Mouse (Mus musculus) hindbrain, postnatal 0 days (tissue): ENCODE measurements around the gene Zdhhc14. TPM values are rescaled to one million over a fixed set of nuclear protein-coding genes. Genes with fewer than 3 reads are reported as not detected.

Experiments used
- ATAC-seq: fragments of 200-750 bp; cut with Nextera tagmentation; 2 replicates; pipeline ENCODE4 v1.8.0; 2017; ENCODE audit warnings: mild to moderate bottlenecking, moderate TSS enrichment, moderate library complexity
- DNase-seq: peaks from one replicate; pipeline ENCODE4 v3.0.0-alpha.2; 2015; ENCODE audit warnings: low spot score
- H3K27ac ChIP-seq: fragments of 300-500 bp; sonication (generic); 2 replicates; pipeline ENCODE4 v1.5.1; 2014; ENCODE audit warnings: mild to moderate bottlenecking
- H3K27me3 ChIP-seq: fragments of 300-500 bp; sonication (generic); 2 replicates; pipeline ENCODE4 v1.6.1; 2014; ENCODE audit warnings: low read length, mixed read lengths; ENCODE audit not compliant: insufficient read depth
- H3K36me3 ChIP-seq: fragments of 300-500 bp; sonication (generic); 2 replicates; pipeline ENCODE4 v1.6.1; 2014; ENCODE audit warnings: low read length, mixed read lengths; ENCODE audit not compliant: insufficient read depth
- H3K4me1 ChIP-seq: fragments of 300-500 bp; sonication (generic); 2 replicates; pipeline ENCODE4 v1.6.1; 2014; ENCODE audit warnings: antibody characterized with exemption, low read length, mixed read lengths; ENCODE audit not compliant: insufficient read depth
- H3K4me2 ChIP-seq: fragments of 300-500 bp; sonication (generic); 2 replicates; pipeline ENCODE4 v1.6.1; 2014; ENCODE audit warnings: low read depth, mild to moderate bottlenecking, low read length, moderate library complexity, mixed read lengths
- H3K4me3 ChIP-seq: fragments of 300-500 bp; sonication (generic); 2 replicates; pipeline ENCODE4 v1.5.1; 2014; ENCODE audit warnings: low read length
- H3K9ac ChIP-seq: fragments of 300-500 bp; sonication (generic); replicated peaks from 2 replicates; pipeline ENCODE4 v1.6.1; 2014; ENCODE audit warnings: mild to moderate bottlenecking, low read length, moderate library complexity, mixed read lengths
- H3K9me3 ChIP-seq: fragments of 300-500 bp; sonication (generic); 2 replicates; pipeline ENCODE4 v1.6.1; 2016; ENCODE audit warnings: low read length, mixed read lengths
- CTCF ChIP-seq: IDR thresholded peaks from 2 replicates; pipeline ENCODE4 v1.5.1; 2016; ENCODE audit warnings: antibody characterized with exemption, control low read depth, low read depth
- WGBS: fragments of 180-500 bp; shearing (Covaris S2); extraction: QIAGEN DNeasy Blood & Tissue Kit; methylation state at CpG from one replicate; pipeline ENCODE4 v1.1.7; 2014; 5-methylcytosine and 5-hydroxymethylcytosine counted together
- polyA plus RNA-seq: library from polyadenylated mRNA; unstranded; fragments of >200 nt; fragmentation: Nextera tagmentation; extraction: Ambion mirVana; gene quantifications from 2 replicates; pipeline ENCODE4 v1.2.1, GENCODE M21; 2015
- total RNA-seq: library from RNA; depleted of rRNA; stranded (reverse); fragments of >200 nt; gene quantifications from 2 replicates; pipeline ENCODE4 v1.2.3, GENCODE M21; 2014

The Zdhhc14 gene
- total and polyA plus RNA-seq, 2 experiments from 2014 or later, result 9.7 to 20.5 TPM

DNA sequence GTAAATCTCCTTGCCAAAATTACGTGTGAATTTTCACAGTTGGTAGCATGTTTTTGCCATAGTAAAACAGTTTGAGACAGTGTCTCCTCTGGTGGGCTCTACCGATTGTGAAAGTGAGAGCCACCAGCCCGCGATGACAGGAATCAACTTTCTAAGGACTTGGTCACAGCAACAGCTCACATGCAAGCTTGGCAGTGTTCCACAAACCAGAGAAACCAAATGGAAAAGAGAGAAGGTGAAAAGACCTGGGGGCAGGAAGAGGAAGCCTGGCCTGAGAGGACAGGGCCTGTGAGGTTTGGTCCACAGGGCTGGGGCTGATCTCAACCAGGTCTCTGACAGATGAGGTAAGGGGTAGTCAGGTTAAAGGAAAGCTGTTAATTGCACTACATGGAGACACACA, 195.5 kb downstream of the Zdhhc14 start:
- no peaks in the 10 kb centered on the region for H3K27me3 ChIP-seq
- WGBS, result 85% methylated on average over 4 of the region's 4 CpGs
- no peak overlapping the region for H3K9ac ChIP-seq
- TF ChIP-seq CTCF, result no peak
- H3K9me3 ChIP-seq, result no peaks in the 10 kb centered on the region
- no peak for DNase-seq
- no peak overlapping the region for H3K4me2 ChIP-seq
- H3K4me1 ChIP-seq, result no peaks in the 10 kb centered on the region
- no peak overlapping the region for H3K27ac ChIP-seq
- H3K36me3 ChIP-seq, result no peaks in the 10 kb centered on the region
- ATAC-seq, result no peak
- H3K4me3 ChIP-seq, result no peak overlapping the region

DNA sequence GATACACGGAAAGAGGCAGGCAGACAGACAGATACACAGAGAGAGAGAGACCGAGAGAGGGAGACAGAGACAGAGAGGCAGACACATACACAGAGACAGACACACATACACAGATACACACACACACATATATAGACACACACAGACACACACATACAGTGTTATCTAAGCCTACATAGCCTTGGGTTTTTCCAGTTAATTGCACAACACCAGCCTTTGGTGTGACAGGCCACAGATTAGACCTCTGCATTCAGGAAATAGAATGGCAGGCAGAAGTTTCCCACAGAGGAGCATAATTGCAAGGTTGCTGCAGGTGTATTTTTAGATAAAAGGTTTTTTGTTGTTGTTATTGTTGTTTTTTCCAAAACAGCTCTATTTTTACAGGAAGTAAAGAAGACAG, 195.9 kb downstream of the Zdhhc14 start:
- Histone ChIP-seq H3K4me1 (no peaks in the 10 kb centered on the region), H3K4me2 (no peak overlapping the region), H3K9me3 (no peaks in the 10 kb centered on the region), H3K36me3 (no peaks in the 10 kb centered on the region), H3K27me3 (no peaks in the 10 kb centered on the region), H3K4me3 (no peak overlapping the region), H3K27ac (no peak overlapping the region), H3K9ac (no peak overlapping the region)
- DNase-seq (no peak), ATAC-seq (no peak)
- TF ChIP-seq CTCF, result no peak
- 86% methylated on average over 2 of the region's 2 CpGs for WGBS

GRCm38 (mm10) chr17:5688669-5689068, 196.3 kb downstream of the Zdhhc14 start:
- H3K4me3 ChIP-seq, result no peak overlapping the region
- TF ChIP-seq CTCF, result no peak

DNA sequence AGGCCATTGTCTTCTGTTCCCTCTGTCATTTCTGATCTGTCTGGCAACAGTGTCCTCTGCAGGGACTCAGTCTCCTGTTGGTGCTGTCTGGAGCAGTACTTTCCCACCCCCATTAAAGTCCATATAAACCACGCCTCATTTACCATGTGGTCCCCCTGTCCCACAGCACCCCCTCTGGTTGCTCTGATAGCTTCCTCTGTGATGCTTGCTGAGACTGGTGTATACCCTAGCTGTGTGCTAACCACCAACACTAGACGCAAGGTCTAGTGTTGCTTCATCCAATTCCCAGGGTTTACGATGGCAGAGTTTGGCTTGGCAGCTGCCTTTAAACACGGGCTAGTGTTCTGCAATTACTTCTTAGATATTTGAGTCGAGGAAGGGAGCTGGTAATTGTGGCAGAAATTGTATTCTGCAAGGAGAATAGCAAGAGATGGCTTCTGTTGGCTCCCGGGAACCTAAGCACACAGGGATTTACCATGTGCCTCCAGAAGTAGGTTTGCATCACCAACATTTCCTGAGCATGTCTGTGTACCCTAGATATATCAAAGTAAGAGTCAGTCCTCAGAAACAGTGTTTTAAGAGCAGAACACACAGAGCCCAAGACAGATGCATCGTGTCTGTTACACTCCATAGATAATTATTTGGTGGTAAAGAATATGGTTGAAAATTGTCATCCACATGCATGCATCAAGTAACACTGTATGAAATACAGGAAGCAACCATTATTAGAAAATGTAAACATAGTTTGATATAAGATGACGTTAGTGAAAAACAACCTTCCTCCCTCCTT, 198.6 kb downstream of the Zdhhc14 start:
- H3K9ac ChIP-seq, result no peak overlapping the region
- H3K36me3 ChIP-seq, result no peaks in the 10 kb centered on the region
- H3K9me3 ChIP-seq, result no peaks in the 10 kb centered on the region
- H3K4me1 ChIP-seq, result no peaks in the 10 kb centered on the region
- 0 out of 2 replicates have a peak, but pooled peaks have one; percentile 18 for TF ChIP-seq CTCF
- no peak overlapping the region for H3K4me3 ChIP-seq
- no peak overlapping the region for H3K4me2 ChIP-seq
- WGBS, result 83% methylated on average over 8 of the region's 8 CpGs
- H3K27me3 ChIP-seq, result no peaks in the 10 kb centered on the region
- H3K27ac ChIP-seq, result no peak overlapping the region
- DNase-seq (no peak), ATAC-seq (no peak)

More at GRCm38 (mm10) chr17:5688669-5689068, 196.3 kb downstream of the Zdhhc14 start:
- no peak for ATAC-seq
- no peak for DNase-seq
- Histone ChIP-seq H3K9ac (no peak overlapping the region), H3K4me1 (no peaks in the 10 kb centered on the region), H3K27me3 (no peaks in the 10 kb centered on the region), H3K9me3 (no peaks in the 10 kb centered on the region), H3K27ac (no peak overlapping the region), H3K36me3 (no peaks in the 10 kb centered on the region), H3K4me2 (no peak overlapping the region)

GRCm38 (mm10) chr17:5692661-5693060, 200.3 kb downstream of the Zdhhc14 start:
- ATAC-seq, result no peak
- no peak overlapping the region for H3K9ac ChIP-seq
- H3K4me1 ChIP-seq, result no peaks in the 10 kb centered on the region
- no peaks in the 10 kb centered on the region for H3K36me3 ChIP-seq
- no peak overlapping the region for H3K4me3 ChIP-seq
- H3K4me2 ChIP-seq, result no peak overlapping the region
- no peaks in the 10 kb centered on the region for H3K9me3 ChIP-seq
- H3K27ac ChIP-seq, result no peak overlapping the region
- TF ChIP-seq CTCF, result no peak
- 76% methylated on average over 3 of the region's 3 CpGs for WGBS
- no peaks in the 10 kb centered on the region for H3K27me3 ChIP-seq
- DNase-seq, result no peak

GRCm38 (mm10) chr17:5693256-5693655, 200.9 kb downstream of the Zdhhc14 start:
- no peak overlapping the region; the same call in 1 of the 2 replicates for H3K27ac ChIP-seq
- no peak for TF ChIP-seq CTCF
- no peak overlapping the region for H3K9ac ChIP-seq
- H3K4me2 ChIP-seq, result no peak overlapping the region
- H3K4me1 ChIP-seq, result no peaks in the 10 kb centered on the region
- H3K4me3 ChIP-seq, result no peak overlapping the region
- no peaks in the 10 kb centered on the region for H3K36me3 ChIP-seq
- no peaks in the 10 kb centered on the region for H3K27me3 ChIP-seq
- DNase-seq (no peak), ATAC-seq (no peak)
- WGBS, result 73% methylated on average over 7 of the region's 7 CpGs
- H3K9me3 ChIP-seq, result no peaks in the 10 kb centered on the region

- Histone ChIP-seq H3K36me3 (no peaks in the 10 kb centered on the region), H3K27me3 (no peaks in the 10 kb centered on the region), H3K27ac (no peak overlapping the region), H3K4me3 (no peak overlapping the region), H3K9ac (no peak overlapping the region), H3K4me1 (no peaks in the 10 kb centered on the region), H3K4me2 (no peak overlapping the region), H3K9me3 (no peaks in the 10 kb centered on the region)
- DNase-seq, result peak; percentile 19
- no peak for TF ChIP-seq CTCF
- ATAC-seq, result 0 out of 2 replicates have a peak, but pooled peaks have one; percentile 21
- WGBS, result 53% methylated on average over 7 of the region's 7 CpGs
Observed at GRCm38 (mm10) chr17:5698447-5699096, 206.2 kb downstream of the Zdhhc14 start.
